Mouse (Mus musculus): ENCODE data around the gene Cyp4a29. TPM values are rescaled to one million over a fixed set of nuclear protein-coding genes. Genes with fewer than 3 reads are reported as not detected.
"Not testable (repeated sequence)": the region's sequence is repeated elsewhere in the genome, so short reads cannot be mapped to it uniquely, and the experiment has no call there.

Gene Cyp4a29
- not detected in 2 replicates for polyA plus RNA-seq (2016; fragmentation: Nextera tagmentation; extraction: Ambion mirVana)

DNA sequence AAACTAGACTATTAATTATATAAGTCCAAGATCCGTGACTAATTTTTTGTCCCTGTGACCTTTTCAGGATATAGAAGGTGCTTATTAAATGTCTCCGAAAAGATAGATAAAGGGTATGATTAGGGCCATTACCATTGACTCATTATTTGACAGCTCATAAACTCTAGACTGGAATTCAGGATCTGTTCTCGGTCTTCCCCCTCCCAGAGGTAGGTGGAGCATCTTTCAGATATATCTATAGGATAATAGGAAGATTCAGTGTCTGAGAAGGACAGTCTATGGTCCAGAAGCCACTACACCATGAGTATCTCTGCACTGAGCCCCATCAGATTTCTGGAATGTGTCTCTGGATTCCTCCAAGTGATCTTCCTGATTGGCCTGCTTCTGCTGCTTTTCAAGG lies at the start of gene Cyp4a29:
TSS of gene Cyp4a29 (plus strand) at position 301 of the 400 bp plus-strand sequence.
- no peaks in the 10 kb centered on the region for H3K4me1 ChIP-seq
- H3K4me3 ChIP-seq: no peak within 1 kb of the TSS
- no peaks in the 10 kb centered on the region for H3K27me3 ChIP-seq (ENCODE audit: low read depth, poor library complexity, severe bottlenecking)
- 0 out of 2 replicates have a peak, but pooled peaks cover 2% of the 10 kb centered on the region for H3K9me3 ChIP-seq (replicated peaks)
- H3K27ac ChIP-seq (replicated peaks): no peak within 1 kb of the TSS
- no peaks in the 10 kb centered on the region for H3K36me3 ChIP-seq
- WGBS: 91% methylated on average over 3 of the region's 3 CpGs
- DNase-seq (ENCODE audit: low spot score): no peak

DNA sequence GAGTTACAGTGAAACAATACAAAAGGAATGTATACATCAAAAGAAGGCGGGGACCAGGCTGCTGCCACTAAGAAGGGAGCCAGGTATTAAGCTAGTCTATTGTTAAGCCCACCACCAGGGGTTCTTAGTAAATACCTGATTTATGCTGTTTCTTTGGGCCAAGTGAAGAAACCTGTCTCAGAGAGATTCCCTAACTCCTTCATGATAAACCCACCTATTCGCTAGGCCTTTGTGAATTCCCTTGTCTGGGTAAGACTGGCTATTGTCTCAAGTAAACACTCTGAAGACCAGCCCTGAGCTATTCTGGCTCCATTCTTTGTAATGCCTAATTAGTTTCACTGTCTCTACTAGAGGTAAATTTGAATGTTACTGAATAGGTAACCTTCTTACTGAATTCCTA lies 9.0 kb upstream of the Cyp4a29 start:
- H3K27me3 ChIP-seq (ENCODE audit: low read depth, poor library complexity, severe bottlenecking); DNase-seq (ENCODE audit: low spot score); H3K9me3 ChIP-seq (replicated peaks); H3K36me3 ChIP-seq; H3K27ac ChIP-seq (replicated peaks); H3K4me3 ChIP-seq; H3K4me1 ChIP-seq: not testable (repeated sequence)
- 82% methylated on average over 2 of the region's 2 CpGs for WGBS

- WGBS: 63% methylated on average over 1 of the region's 1 CpGs
- Histone ChIP-seq H3K27me3 (ENCODE audit: low read depth, poor library complexity, severe bottlenecking) (no peaks in the 10 kb centered on the region), H3K9me3 (replicated peaks) (0 out of 2 replicates have a peak, but pooled peaks cover 2% of the 10 kb centered on the region), H3K4me1 (no peaks in the 10 kb centered on the region), H3K4me3 (no peak overlapping the region), H3K36me3 (no peaks in the 10 kb centered on the region), H3K27ac (replicated peaks) (no peak overlapping the region)
- no peak for DNase-seq (ENCODE audit: low spot score)
These were observed 5.3 kb upstream of the Cyp4a29 start for GRCm38 (mm10) chr4:115236462-115237096.

GRCm38 (mm10) chr4:115264687-115265569 lies 23.0 kb downstream of the Cyp4a29 start:
- H3K4me3 ChIP-seq; H3K9me3 ChIP-seq (replicated peaks); H3K4me1 ChIP-seq; H3K27me3 ChIP-seq (ENCODE audit: low read depth, poor library complexity, severe bottlenecking); H3K36me3 ChIP-seq; H3K27ac ChIP-seq (replicated peaks); DNase-seq (ENCODE audit: low spot score): not testable (repeated sequence)
- 85% methylated on average over 3 of the region's 4 CpGs for WGBS

GRCm38 (mm10) chr4:115278215-115278982 lies 36.5 kb downstream of the Cyp4a29 start:
- not testable (repeated sequence) for H3K9me3 ChIP-seq (replicated peaks); DNase-seq (ENCODE audit: low spot score); H3K4me1 ChIP-seq; H3K4me3 ChIP-seq; H3K36me3 ChIP-seq; H3K27ac ChIP-seq (replicated peaks); H3K27me3 ChIP-seq (ENCODE audit: low read depth, poor library complexity, severe bottlenecking)
- 92% methylated on average over 2 of the region's 3 CpGs for WGBS

DNA sequence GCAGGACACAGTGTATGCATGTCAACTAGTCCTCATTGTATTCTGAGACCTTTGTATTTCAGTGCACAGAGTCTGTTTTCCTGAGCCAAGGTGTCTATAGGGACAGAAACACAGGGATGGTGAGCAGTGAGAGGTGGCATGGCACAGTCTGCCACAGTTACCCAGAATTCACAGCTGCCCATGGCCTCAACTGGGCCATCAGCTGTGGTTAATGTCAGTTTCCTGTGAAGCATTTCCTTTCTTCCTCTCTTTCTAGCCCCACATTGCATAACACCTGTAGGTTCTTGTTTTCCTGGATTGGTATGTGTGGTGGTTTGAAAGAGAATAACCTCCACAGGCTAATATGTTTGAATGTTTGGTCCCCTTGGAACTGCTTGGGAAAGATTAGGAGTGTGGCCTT lies 38.5 kb downstream of the Cyp4a29 start:
- Histone ChIP-seq H3K4me3 (peak overlapping the region; percentile 58), H3K27ac (replicated peaks) (peak overlapping the region; percentile 75)
- DNase-seq (ENCODE audit: low spot score): no peak

DNA sequence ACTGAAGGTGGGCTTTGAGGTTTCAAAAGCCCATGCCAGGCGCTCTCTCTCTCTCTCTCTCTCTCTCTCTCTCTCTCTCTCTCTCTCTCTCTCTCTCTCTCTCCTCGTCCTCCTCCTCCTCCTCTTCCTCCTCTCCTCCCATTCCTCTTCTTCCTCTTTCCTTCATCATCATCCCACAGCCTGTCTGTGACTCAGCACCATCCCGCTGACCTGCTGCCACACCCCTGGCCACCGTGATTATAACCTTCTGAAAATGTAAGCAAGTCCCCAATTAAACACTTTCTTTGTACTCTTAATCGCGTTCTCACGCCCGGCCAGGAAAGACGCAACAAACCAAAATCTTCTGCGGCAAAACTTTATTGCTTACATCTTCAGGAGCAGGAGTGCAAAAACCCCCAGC lies 38.9 kb downstream of the Cyp4a29 start:
- H3K4me1 ChIP-seq; H3K36me3 ChIP-seq; H3K9me3 ChIP-seq (replicated peaks); H3K27me3 ChIP-seq (ENCODE audit: low read depth, poor library complexity, severe bottlenecking): not testable (repeated sequence)
- Histone ChIP-seq H3K4me3 (peak overlapping the region; percentile 58), H3K27ac (replicated peaks) (peak overlapping the region; percentile 75)
- DNase-seq (ENCODE audit: low spot score): peak; percentile 23
- WGBS: 13% methylated on average over 9 of the region's 10 CpGs

More for the DNA sequence above, 38.5 kb downstream of the Cyp4a29 start:
- Histone ChIP-seq H3K36me3 (no peaks in the 10 kb centered on the region), H3K27me3 (ENCODE audit: low read depth, poor library complexity, severe bottlenecking) (no peaks in the 10 kb centered on the region), H3K9me3 (replicated peaks) (no peaks in the 10 kb centered on the region), H3K4me1 (peaks cover 8% of the 10 kb centered on the region)

DNA sequence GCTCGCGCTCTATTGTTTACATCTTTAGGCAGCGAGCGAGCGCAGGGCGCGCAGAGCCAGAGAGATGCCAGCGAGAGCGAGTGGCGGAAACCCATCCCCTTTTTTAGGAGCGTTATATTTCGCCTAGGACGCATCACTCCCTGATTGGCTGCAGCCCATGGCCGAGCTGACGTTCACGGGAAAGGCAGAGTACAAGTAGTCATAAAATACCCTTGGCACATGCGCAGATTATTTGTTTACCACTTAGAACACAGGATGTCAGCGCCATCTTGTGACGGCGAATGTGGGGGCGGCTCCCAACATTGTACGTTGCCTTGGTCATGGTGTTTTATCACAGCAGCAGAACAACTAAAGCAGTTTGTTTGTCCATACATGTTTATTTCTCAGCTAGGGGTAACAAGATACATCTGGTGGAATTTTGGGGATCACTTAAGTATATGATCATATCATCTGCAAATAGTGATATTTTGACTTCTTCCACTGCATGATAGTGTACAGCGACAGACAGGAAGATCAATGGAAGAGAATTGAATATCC lies 39.4 kb downstream of the Cyp4a29 start:
- 13% methylated on average over 20 of the region's 23 CpGs for WGBS
- not testable (repeated sequence) for H3K9me3 ChIP-seq (replicated peaks); H3K4me1 ChIP-seq; H3K27me3 ChIP-seq (ENCODE audit: low read depth, poor library complexity, severe bottlenecking); H3K36me3 ChIP-seq
- peak overlapping the region; percentile 75; the same call in 1 of the 2 replicates for H3K27ac ChIP-seq (replicated peaks)
- peak overlapping the region; percentile 58 for H3K4me3 ChIP-seq
- DNase-seq (ENCODE audit: low spot score): peak; percentile 22

DNA sequence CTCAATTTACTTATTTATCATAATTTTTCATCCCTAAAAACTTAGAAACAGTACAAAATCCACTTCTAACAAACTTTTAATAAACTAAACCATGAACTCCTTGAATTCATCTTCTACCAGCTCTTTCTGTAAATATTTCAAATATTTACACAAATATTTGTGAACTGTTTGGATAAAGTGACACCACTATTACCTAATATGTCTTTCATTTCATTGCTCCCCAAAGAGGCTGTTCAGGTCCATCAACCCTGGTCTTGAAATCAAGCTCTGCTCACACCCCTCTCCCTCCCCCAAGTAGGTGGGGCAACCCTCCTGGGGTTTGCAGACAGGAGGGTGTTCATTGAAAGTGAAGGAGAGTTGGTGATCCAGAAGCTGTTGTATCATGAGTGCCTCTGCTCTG lies 56.9 kb downstream of the Cyp4a29 start, which contains the start of gene Cyp4a12a:
TSS of gene Cyp4a12a (plus strand) at position 301 of the 400 bp plus-strand sequence.
- H3K27ac ChIP-seq (replicated peaks); H3K36me3 ChIP-seq; H3K4me3 ChIP-seq; H3K4me1 ChIP-seq; H3K9me3 ChIP-seq (replicated peaks); DNase-seq (ENCODE audit: low spot score); H3K27me3 ChIP-seq (ENCODE audit: low read depth, poor library complexity, severe bottlenecking): not testable (repeated sequence)

Other genes starting within 250 kb of the Cyp4a29 start
- 19.0 and 21.3 TPM in 2 replicates for gene Stil, start 241.9 kb upstream of the Cyp4a29 start, polyA plus RNA-seq (2016; fragmentation: Nextera tagmentation; extraction: Ambion mirVana)
- 2.7 and 5.2 TPM in 2 replicates for gene Tal1, start 185.7 kb upstream of the Cyp4a29 start, polyA plus RNA-seq (2016; fragmentation: Nextera tagmentation; extraction: Ambion mirVana)
- gene Pdzk1ip1, start 153.4 kb upstream of the Cyp4a29 start, polyA plus RNA-seq (2016; fragmentation: Nextera tagmentation; extraction: Ambion mirVana): 7.9 and 9.5 TPM in 2 replicates
- gene Cyp4x1, start 107.8 kb upstream of the Cyp4a29 start, polyA plus RNA-seq (2016; fragmentation: Nextera tagmentation; extraction: Ambion mirVana): 0.51 and 0.71 TPM in 2 replicates
- not detected in 2 replicates for gene Cyp4a12a, start 57.0 kb downstream of the Cyp4a29 start, polyA plus RNA-seq (2016; fragmentation: Nextera tagmentation; extraction: Ambion mirVana)
- gene Cyp4a12b, start 169.5 kb downstream of the Cyp4a29 start, polyA plus RNA-seq (2016; fragmentation: Nextera tagmentation; extraction: Ambion mirVana): not detected in 2 replicates
- gene Cyp4a30b, start 210.5 kb downstream of the Cyp4a29 start, polyA plus RNA-seq (2016; fragmentation: Nextera tagmentation; extraction: Ambion mirVana): not detected in 2 replicates

All from midbrain, embryonic 10.5 days (tissue).